Mouse (Mus musculus): Measurements from ENCODE around the gene Frat2. TPM values are rescaled to one million over a fixed set of nuclear protein-coding genes. Genes with fewer than 3 reads are reported as not detected.
A peak's percentile ranks its signal among the peaks of the same experiment; 100 is the strongest.
"Not testable (repeated sequence)": the region's sequence is repeated elsewhere in the genome, so short reads cannot be mapped to it uniquely, and the experiment has no call there.

Frat2 gene
- 15.1 and 15.8 TPM in 2 replicates for polyA plus RNA-seq (2016; fragmentation: Nextera tagmentation; extraction: Ambion mirVana)

DNA sequence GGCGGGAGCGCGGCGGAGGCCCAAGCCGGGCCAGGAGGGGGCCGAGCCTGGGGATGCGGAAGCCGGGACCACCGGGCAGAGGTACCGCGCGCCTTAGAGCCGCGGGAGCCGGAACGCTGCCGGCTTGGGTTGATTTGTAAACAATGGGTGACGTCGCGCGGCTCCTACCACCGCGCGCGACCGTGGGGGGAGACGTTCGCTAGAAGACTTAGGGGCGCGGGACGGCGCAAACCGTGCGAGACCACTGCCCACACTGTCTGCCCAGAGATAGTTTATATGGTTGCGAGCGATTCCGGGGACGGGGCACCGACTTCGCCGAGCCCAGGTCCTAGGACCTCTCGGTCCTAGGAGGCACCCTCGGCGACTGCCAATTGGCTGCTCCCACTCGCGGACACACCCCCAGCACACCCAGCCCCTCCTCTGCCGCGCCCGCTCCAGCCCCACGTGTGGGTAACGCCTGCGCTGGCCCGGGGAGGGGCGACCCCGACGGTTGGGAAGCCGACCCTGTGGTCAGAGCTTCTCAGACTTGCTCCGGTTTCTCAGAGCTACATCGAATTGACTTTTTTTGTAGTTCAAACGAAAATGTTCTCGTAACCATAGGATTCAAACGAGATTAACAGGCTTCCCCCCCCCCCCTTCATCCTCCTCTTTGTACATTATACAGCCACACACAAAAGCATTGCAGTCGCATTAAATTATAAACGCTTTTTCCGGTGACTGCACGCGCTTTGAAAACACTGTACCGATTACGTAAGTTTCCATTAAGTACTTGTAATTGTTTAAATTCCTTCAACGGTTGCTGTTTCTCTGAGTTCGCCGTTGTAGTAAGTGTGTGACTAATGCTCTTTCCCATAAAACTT, at the start of gene Frat2:
TSS of gene Frat2 (minus strand) at position 141 of the 860 bp plus-strand sequence.
- Histone ChIP-seq H3K36me3 (no peaks in the 10 kb centered on the region), H3K27me3 (no peaks in the 10 kb centered on the region), H3K9ac (replicated peaks) (peak within 1 kb of the TSS; percentile 91), H3K4me3 (peak within 1 kb of the TSS; percentile 90), H3K27ac (replicated peaks) (peak within 1 kb of the TSS; percentile 89), H3K4me1 (peaks cover 35% of the 10 kb centered on the region), H3K4me2 (replicated peaks) (peak within 1 kb of the TSS; percentile 98), H3K9me3 (no peaks in the 10 kb centered on the region)
- WGBS: under 1% methylated on average over 65 of the region's 72 CpGs
- peak; percentile 94 for ATAC-seq (ENCODE audit: low FRiP score, low read depth)

DNA sequence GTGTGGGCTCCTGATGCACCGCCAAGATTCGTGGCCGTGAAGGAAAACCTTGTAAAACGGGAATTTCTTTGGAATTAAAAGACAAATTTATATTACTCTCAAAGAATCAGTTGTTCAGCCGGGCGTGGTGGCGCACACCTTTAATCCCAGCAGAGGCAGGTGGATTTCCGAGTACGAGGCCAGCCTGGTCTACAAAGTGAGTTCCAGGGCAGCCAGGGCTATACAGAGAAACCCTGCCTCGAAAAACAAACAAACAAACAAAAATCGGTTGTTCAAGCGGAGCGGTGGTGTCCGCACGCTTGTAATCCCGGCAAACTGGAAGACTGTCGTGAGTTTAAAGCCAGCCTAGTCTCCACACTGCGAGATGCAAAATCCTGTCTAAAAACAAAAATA, 48.4 kb upstream of the Frat2 start:
- no peaks in the 10 kb centered on the region for H3K9me3 ChIP-seq
- H3K27ac ChIP-seq (replicated peaks): no peak overlapping the region
- no peaks in the 10 kb centered on the region for H3K27me3 ChIP-seq
- H3K9ac ChIP-seq (replicated peaks): peak overlapping the region; percentile 63
- H3K4me2 ChIP-seq (replicated peaks): peak overlapping the region; percentile 90
- H3K36me3 ChIP-seq: 0 out of 2 replicates have a peak, but pooled peaks cover 5% of the 10 kb centered on the region
- WGBS: 18% methylated on average over 18 of the region's 18 CpGs
- H3K4me1 ChIP-seq: peaks cover 16% of the 10 kb centered on the region
- peak overlapping the region; percentile 73 for H3K4me3 ChIP-seq
- peak; percentile 41 for ATAC-seq (ENCODE audit: low FRiP score, low read depth)

DNA sequence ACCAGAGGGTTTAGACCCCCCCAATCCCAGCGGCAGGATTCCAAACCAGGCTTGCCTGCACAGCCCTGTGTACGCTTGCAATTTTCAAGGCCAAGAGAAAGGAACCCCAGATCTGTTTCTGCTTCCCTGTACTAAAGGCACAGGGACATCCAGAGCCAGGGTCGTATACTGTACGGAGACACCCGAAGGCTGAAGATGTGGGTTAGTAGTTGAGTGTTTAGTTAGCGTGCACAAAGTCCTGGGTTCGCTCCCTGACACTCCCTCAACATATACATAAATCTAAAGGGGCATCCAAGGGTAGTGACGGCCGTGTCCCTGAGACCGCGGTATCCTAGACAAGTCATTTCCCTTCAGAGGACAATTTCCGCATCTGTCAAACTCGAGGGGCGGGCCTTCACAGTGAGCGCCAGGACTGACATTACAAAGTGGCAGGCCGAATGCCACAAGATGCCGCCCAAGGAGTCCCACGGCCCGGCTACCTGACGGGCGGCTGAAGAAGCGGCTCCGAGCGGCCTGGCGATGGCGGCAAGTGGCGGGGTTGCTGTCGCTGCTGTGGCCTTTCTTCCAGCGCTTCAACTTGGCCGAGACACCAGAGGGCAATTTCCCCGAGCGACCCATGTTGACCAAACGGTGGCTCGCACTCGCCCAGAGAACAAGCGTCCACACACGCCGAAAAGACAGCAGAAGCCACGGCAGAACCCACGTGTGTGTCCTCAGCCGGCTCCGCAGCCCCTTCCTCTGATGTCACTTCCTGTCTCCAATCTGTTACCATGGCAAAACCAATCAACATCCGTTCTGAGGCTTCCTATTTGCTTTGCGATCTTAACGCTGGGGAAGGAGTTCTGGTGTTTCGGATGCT, 47.8 kb upstream of the Frat2 start, which contains the start of gene Rrp12:
TSS of gene Rrp12 (minus strand) at position 714 of the 859 bp plus-strand sequence.
- Histone ChIP-seq H3K36me3 (peaks cover 5% of the 10 kb centered on the region; the same call in 1 of the 2 replicates), H3K9me3 (no peaks in the 10 kb centered on the region), H3K4me2 (replicated peaks) (peak within 1 kb of the TSS; percentile 90), H3K4me1 (peaks cover 16% of the 10 kb centered on the region), H3K9ac (replicated peaks) (peak within 1 kb of the TSS; percentile 63), H3K27me3 (no peaks in the 10 kb centered on the region), H3K27ac (replicated peaks) (no peak within 1 kb of the TSS), H3K4me3 (peak within 1 kb of the TSS; percentile 73)
- peak; percentile 87 for ATAC-seq (ENCODE audit: low FRiP score, low read depth)
- 2% methylated on average over 46 of the region's 46 CpGs for WGBS

GRCm38 (mm10) chr19:41894959-41895358, 47.0 kb upstream of the Frat2 start:
- H3K4me3 ChIP-seq: peak overlapping the region; percentile 73
- no peak for ATAC-seq (ENCODE audit: low FRiP score, low read depth)
- peak overlapping the region; percentile 63; the same call in 1 of the 2 replicates for H3K9ac ChIP-seq (replicated peaks)
- peaks cover 16% of the 10 kb centered on the region for H3K4me1 ChIP-seq
- H3K27ac ChIP-seq (replicated peaks): no peak overlapping the region
- peak overlapping the region; percentile 90 for H3K4me2 ChIP-seq (replicated peaks)
- no peaks in the 10 kb centered on the region for H3K9me3 ChIP-seq
- H3K27me3 ChIP-seq: no peaks in the 10 kb centered on the region
- WGBS: 55% methylated on average over 7 of the region's 7 CpGs
- H3K36me3 ChIP-seq: peaks cover 7% of the 10 kb centered on the region

DNA sequence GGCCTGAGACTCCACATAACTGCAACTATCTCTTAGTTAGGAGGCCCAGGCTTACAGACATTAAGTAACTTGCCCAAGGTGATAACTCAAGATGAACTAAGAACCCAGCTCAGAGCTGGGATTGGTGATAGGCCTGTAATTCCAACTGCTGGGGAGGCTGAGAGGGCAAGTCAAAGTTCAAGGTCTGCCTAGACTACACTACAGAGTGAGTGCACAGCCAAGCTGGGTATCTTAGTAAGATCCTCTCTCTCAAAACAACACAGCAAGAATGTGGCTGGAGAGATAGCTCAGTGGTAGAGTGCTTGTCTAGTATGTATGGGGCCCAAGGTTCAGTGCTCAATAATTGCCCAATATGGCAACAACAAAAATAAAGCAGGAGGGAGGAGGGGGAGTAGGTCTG, 40.3 kb upstream of the Frat2 start:
- no peak overlapping the region for H3K4me3 ChIP-seq
- no peak overlapping the region for H3K9ac ChIP-seq (replicated peaks)
- H3K36me3 ChIP-seq: peaks cover 66% of the 10 kb centered on the region
- no peaks in the 10 kb centered on the region for H3K4me1 ChIP-seq
- H3K27me3 ChIP-seq: no peaks in the 10 kb centered on the region
- no peak for ATAC-seq (ENCODE audit: low FRiP score, low read depth)
- no peaks in the 10 kb centered on the region for H3K9me3 ChIP-seq
- no peak overlapping the region for H3K27ac ChIP-seq (replicated peaks)
- H3K4me2 ChIP-seq (replicated peaks): no peak overlapping the region

GRCm38 (mm10) chr19:41883882-41884281, 36.0 kb upstream of the Frat2 start:
- H3K4me1 ChIP-seq: no peaks in the 10 kb centered on the region
- WGBS: 94% methylated on average over 9 of the region's 9 CpGs
- H3K27ac ChIP-seq (replicated peaks): no peak overlapping the region
- H3K4me3 ChIP-seq: no peak overlapping the region
- no peaks in the 10 kb centered on the region for H3K27me3 ChIP-seq
- no peaks in the 10 kb centered on the region for H3K9me3 ChIP-seq
- H3K4me2 ChIP-seq (replicated peaks): no peak overlapping the region
- no peak for ATAC-seq (ENCODE audit: low FRiP score, low read depth)
- no peak overlapping the region for H3K9ac ChIP-seq (replicated peaks)
- H3K36me3 ChIP-seq: peaks cover 70% of the 10 kb centered on the region

- 96% methylated on average over 4 of the region's 4 CpGs for WGBS
- Histone ChIP-seq H3K9ac (replicated peaks) (no peak overlapping the region), H3K36me3 (peaks cover 65% of the 10 kb centered on the region), H3K27me3 (no peaks in the 10 kb centered on the region), H3K27ac (replicated peaks) (no peak overlapping the region), H3K4me1 (no peaks in the 10 kb centered on the region), H3K9me3 (no peaks in the 10 kb centered on the region), H3K4me2 (replicated peaks) (no peak overlapping the region), H3K4me3 (no peak overlapping the region)
- no peak for ATAC-seq (ENCODE audit: low FRiP score, low read depth)
Measured at GRCm38 (mm10) chr19:41881842-41882241, 33.9 kb upstream of the Frat2 start.

DNA sequence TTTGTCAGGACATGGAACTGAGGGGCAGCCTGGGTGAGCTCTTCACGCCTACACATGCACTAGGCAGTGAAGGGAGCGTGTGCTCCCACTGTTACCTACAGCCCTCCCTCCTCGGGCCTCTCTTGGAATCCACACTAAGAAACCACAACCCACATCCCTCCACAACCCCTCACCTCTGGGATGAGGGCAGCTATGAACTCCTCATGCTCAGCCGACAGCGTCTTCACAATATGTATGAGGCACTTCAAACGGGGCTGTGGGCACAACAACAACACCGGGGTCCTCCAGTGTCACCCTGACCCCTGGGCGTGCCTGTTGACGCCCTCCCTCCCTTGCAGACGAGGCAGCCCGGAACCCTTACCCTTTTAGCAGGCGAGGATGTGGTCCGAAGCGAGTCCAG, 26.4 kb upstream of the Frat2 start:
- Histone ChIP-seq H3K9me3 (no peaks in the 10 kb centered on the region), H3K27me3 (no peaks in the 10 kb centered on the region), H3K4me3 (no peak overlapping the region), H3K27ac (replicated peaks) (no peak overlapping the region), H3K36me3 (peaks cover 82% of the 10 kb centered on the region), H3K4me2 (replicated peaks) (no peak overlapping the region), H3K9ac (replicated peaks) (no peak overlapping the region), H3K4me1 (no peaks in the 10 kb centered on the region)
- no peak for ATAC-seq (ENCODE audit: low FRiP score, low read depth)
- WGBS: 93% methylated on average over 14 of the region's 14 CpGs

GRCm38 (mm10) chr19:41872285-41872684, 24.4 kb upstream of the Frat2 start:
- H3K9ac ChIP-seq (replicated peaks): no peak overlapping the region
- H3K4me2 ChIP-seq (replicated peaks): no peak overlapping the region
- WGBS: 94% methylated on average over 2 of the region's 2 CpGs
- H3K27ac ChIP-seq (replicated peaks): no peak overlapping the region
- no peaks in the 10 kb centered on the region for H3K9me3 ChIP-seq
- H3K4me1 ChIP-seq: no peaks in the 10 kb centered on the region
- peaks cover 90% of the 10 kb centered on the region for H3K36me3 ChIP-seq
- no peak for ATAC-seq (ENCODE audit: low FRiP score, low read depth)
- no peak overlapping the region for H3K4me3 ChIP-seq
- H3K27me3 ChIP-seq: no peaks in the 10 kb centered on the region

GRCm38 (mm10) chr19:41869946-41870345, 22.0 kb upstream of the Frat2 start:
- not testable (repeated sequence) for H3K27ac ChIP-seq (replicated peaks); H3K4me1 ChIP-seq; ATAC-seq (ENCODE audit: low FRiP score, low read depth); H3K9me3 ChIP-seq; H3K4me2 ChIP-seq (replicated peaks); H3K27me3 ChIP-seq; H3K4me3 ChIP-seq; H3K9ac ChIP-seq (replicated peaks)
- peaks cover 92% of the 10 kb centered on the region for H3K36me3 ChIP-seq
- 86% methylated on average over 5 of the region's 5 CpGs for WGBS

GRCm38 (mm10) chr19:41869296-41869695, 21.4 kb upstream of the Frat2 start:
- no peak for ATAC-seq (ENCODE audit: low FRiP score, low read depth)
- peaks cover 89% of the 10 kb centered on the region for H3K36me3 ChIP-seq
- H3K4me3 ChIP-seq: no peak overlapping the region
- no peak overlapping the region for H3K4me2 ChIP-seq (replicated peaks)
- no peak overlapping the region for H3K27ac ChIP-seq (replicated peaks)
- no peaks in the 10 kb centered on the region for H3K4me1 ChIP-seq
- H3K9ac ChIP-seq (replicated peaks): no peak overlapping the region
- WGBS: 96% methylated on average over 5 of the region's 5 CpGs
- H3K27me3 ChIP-seq: no peaks in the 10 kb centered on the region
- H3K9me3 ChIP-seq: no peaks in the 10 kb centered on the region

GRCm38 (mm10) chr19:41866707-41867106, 18.8 kb upstream of the Frat2 start:
- WGBS: 90% methylated on average over 8 of the region's 8 CpGs
- Histone ChIP-seq H3K4me2 (replicated peaks) (no peak overlapping the region), H3K27me3 (no peaks in the 10 kb centered on the region), H3K36me3 (peaks cover 91% of the 10 kb centered on the region), H3K27ac (replicated peaks) (no peak overlapping the region), H3K9ac (replicated peaks) (no peak overlapping the region), H3K9me3 (no peaks in the 10 kb centered on the region), H3K4me1 (no peaks in the 10 kb centered on the region), H3K4me3 (no peak overlapping the region)
- no peak for ATAC-seq (ENCODE audit: low FRiP score, low read depth)
